Mouse (Mus musculus): Measurements from ENCODE around the gene Clk3.

DNA sequence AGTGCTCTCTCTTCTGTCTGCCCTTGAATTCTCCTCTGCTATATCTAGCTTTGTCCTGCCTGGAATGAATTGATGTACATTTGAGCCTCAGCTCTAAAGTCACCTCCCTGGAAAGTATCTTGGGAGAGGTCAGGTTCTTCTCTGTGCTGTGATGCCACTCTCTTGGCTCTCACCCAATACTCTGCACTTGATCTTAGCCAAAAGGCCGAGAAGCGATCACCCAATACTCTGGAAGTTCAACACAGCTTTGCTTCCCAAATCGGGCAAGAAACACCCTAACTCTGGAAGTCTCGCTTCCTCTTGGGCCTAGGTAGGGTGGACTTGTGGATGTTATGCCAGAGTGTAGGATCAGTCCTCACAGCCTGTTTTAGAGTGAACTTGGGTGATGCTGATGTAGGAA, 1.6 kb upstream of the Clk3 start:
- TF ChIP-seq CTCF (IDR thresholded peaks at IDR 0.05; ENCODE audit: low read depth, low read length) (no peak), POLR2A (IDR thresholded peaks at IDR 0.05; ENCODE audit: borderline replicate concordance, low read depth, low read length) (no peak)

Data from bone marrow macrophage, adult 2 months (primary cell).